Mouse (Mus musculus) liver, postnatal 0 days (tissue): Measurements from ENCODE around the gene Lrrc4c.

Experiments used
- CTCF ChIP-seq: sonication (generic); IDR thresholded peaks from 2 replicates; pipeline ENCODE4 v1.5.1; 2016; ENCODE audit warnings: antibody characterized with exemption, low read depth
- EP300 ChIP-seq: IDR thresholded peaks from 2 replicates; pipeline ENCODE4 v1.6.1; 2016; ENCODE audit warnings: antibody characterized with exemption, low read depth, mild to moderate bottlenecking

- TF ChIP-seq CTCF (no peak), EP300 (no peak)
Measured at GRCm38 (mm10) chr2:96508991-96509390, 191.0 kb downstream of the Lrrc4c start.
